Mouse (Mus musculus) cerebellum, adult 2 months (tissue): ENCODE results near the gene Gucd1.

Experiments used
- CTCF ChIP-seq: fragments of 200-500 bp; IDR thresholded peaks from 2 replicates; pipeline ENCODE4 v1.5.1; 2011; ENCODE audit warnings: low read depth, mild to moderate bottlenecking, control low read depth, low read length, moderate library complexity, borderline replicate concordance; ENCODE audit not compliant: insufficient read depth
- POLR2A ChIP-seq: fragments of 200-500 bp; IDR thresholded peaks from 2 replicates; pipeline ENCODE4 v1.6.1; 2011; ENCODE audit warnings: low read length, control low read depth, borderline replicate concordance; ENCODE audit not compliant: insufficient read depth

GRCm38 (mm10) chr10:75445030-75445429 is 72.7 kb downstream of the Gucd1 start:
- TF ChIP-seq POLR2A (no peak), CTCF (no peak)
